Mouse (Mus musculus) stomach, embryonic 14.5 days (tissue): ENCODE measurements around the gene Psg23. TPM values are rescaled to one million over a fixed set of nuclear protein-coding genes. Genes with fewer than 3 reads are reported as not detected.
"Not testable (repeated sequence)": the region's sequence is repeated elsewhere in the genome, so short reads cannot be mapped to it uniquely, and the experiment has no call there.

Experiments
- ATAC-seq: fragments of 200-750 bp; cut with Nextera tagmentation; 2 replicates; pipeline ENCODE4 v1.8.0; 2017; ENCODE audit warnings: low read depth, moderate TSS enrichment; ENCODE audit not compliant: insufficient number of reproducible peaks, insufficient read depth, low FRiP score
- H3K27ac ChIP-seq: fragments of 300-500 bp; sonication (generic); 2 replicates; pipeline ENCODE4 v1.5.1; 2014; ENCODE audit warnings: mild to moderate bottlenecking, low read length, moderate library complexity, mixed read lengths
- H3K27me3 ChIP-seq: fragments of 300-500 bp; sonication (generic); 2 replicates; pipeline ENCODE4 v1.6.1; 2014; ENCODE audit warnings: low read length, control low read depth, mixed read lengths; ENCODE audit not compliant: control insufficient read depth, insufficient read depth
- H3K36me3 ChIP-seq: fragments of 300-500 bp; sonication (generic); 2 replicates; pipeline ENCODE4 v1.6.1; 2014; ENCODE audit warnings: mild to moderate bottlenecking, control low read depth, low read length, moderate library complexity, mixed read lengths; ENCODE audit not compliant: control insufficient read depth, insufficient read depth
- H3K4me1 ChIP-seq: fragments of 300-500 bp; sonication (generic); 2 replicates; pipeline ENCODE4 v1.6.1; 2014; ENCODE audit warnings: low read length, control low read depth, mixed read lengths; ENCODE audit not compliant: control insufficient read depth, insufficient read depth
- H3K4me2 ChIP-seq: fragments of 300-500 bp; sonication (generic); replicated peaks from 2 replicates; pipeline ENCODE4 v1.6.1; 2014; ENCODE audit warnings: low read depth, low read length, control low read depth
- H3K4me3 ChIP-seq: fragments of 300-500 bp; sonication (generic); 2 replicates; pipeline ENCODE4 v1.5.1; 2014; ENCODE audit warnings: low read depth, low read length, control low read depth
- H3K9ac ChIP-seq: fragments of 300-500 bp; sonication (generic); replicated peaks from 2 replicates; pipeline ENCODE4 v1.6.1; 2014; ENCODE audit warnings: low read depth, mild to moderate bottlenecking, control low read depth, low read length, moderate library complexity, mixed read lengths
- H3K9me3 ChIP-seq: fragments of 300-500 bp; sonication (generic); 2 replicates; pipeline ENCODE4 v1.6.1; 2016; ENCODE audit warnings: low read depth, low read length, control low read depth; ENCODE audit not compliant: control insufficient read depth
- WGBS: fragments of 180-500 bp; shearing (Covaris S2); extraction: QIAGEN DNeasy Blood & Tissue Kit; methylation state at CpG from one replicate; pipeline ENCODE4 v1.1.7; 2014; 5-methylcytosine and 5-hydroxymethylcytosine counted together
- polyA plus RNA-seq: library from polyadenylated mRNA; unstranded; fragments of >200 nt; fragmentation: Nextera tagmentation; extraction: Ambion mirVana; gene quantifications from 2 replicates; pipeline ENCODE4 v1.2.1, GENCODE M21; 2014

Gene Psg23
- not detected in 2 replicates for polyA plus RNA-seq

DNA sequence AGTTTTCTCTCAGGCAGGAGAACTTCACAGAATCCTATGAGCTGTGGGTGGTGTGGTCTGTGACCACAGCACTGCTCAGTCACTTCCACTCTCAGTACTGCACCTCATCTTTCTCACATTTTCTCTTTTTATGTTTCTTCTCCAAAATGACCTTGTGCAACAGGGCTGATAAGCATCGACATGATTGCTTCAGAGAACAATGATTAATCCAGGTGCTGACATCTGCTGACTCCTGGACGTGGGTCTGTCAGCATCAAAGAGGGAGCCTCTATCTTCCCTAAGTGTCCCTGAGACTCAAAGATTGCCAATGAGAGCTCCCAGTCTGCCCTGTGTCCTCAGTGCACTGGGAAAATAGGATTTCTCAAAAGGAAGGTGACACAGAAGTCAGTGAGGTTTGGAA is at the start of gene Psg23:
Gene Psg23 (minus strand): TSS at position 101 of the 400 bp plus-strand sequence.
- 33% methylated on average over 1 of the region's 2 CpGs for WGBS

DNA sequence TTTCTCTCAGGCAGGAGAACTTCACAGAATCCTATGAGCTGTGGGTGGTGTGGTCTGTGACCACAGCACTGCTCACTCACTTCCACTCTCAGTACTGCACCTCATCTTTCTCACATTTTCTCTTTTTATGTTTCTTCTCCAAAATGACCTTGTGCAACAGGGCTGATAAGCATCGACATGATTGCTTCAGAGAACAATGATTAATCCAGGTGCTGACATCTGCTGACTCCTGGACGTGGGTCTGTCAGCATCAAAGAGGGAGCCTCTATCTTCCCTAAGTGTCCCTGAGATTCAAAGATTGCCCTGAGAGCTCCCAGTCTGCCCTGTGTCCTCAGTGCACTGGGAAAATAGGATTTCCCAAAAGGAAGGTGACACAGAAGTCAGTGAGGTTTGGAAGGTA is 40.3 kb upstream of the Psg23 start, which contains the start of gene Psg21:
Gene Psg21 (minus strand): TSS at position 101 of the 400 bp plus-strand sequence.
- not testable (repeated sequence) for H3K27ac ChIP-seq, ATAC-seq, H3K4me1 ChIP-seq, H3K9ac ChIP-seq, H3K36me3 ChIP-seq, H3K4me3 ChIP-seq, H3K27me3 ChIP-seq, H3K4me2 ChIP-seq, H3K9me3 ChIP-seq
- WGBS: 55% methylated on average over 1 of the region's 2 CpGs

More for the DNA sequence above, at the start of gene Psg23:
- H3K27me3 ChIP-seq, H3K27ac ChIP-seq, H3K36me3 ChIP-seq, H3K4me2 ChIP-seq, ATAC-seq, H3K4me3 ChIP-seq, H3K4me1 ChIP-seq, H3K9ac ChIP-seq, H3K9me3 ChIP-seq: not testable (repeated sequence)

DNA sequence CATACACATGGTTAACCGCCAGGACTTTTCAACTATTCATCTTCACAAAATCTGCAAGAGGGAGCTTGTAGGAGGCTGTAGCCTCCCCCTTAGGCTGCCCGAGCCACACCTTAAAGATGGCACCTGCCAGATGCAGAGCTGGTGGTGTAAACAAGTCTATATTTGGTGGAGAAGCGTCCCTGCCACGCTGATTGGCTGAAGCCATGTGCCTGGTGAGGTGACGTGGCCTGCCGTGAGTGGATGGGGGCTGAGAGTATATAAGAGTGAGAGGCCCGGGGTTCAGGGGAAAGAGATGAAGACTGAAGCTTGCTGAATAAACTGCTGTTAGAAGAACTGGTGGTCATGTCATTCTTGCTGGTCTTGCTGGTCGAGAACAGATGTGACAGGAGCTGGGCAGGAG is 10.6 kb upstream of the Psg23 start:
- H3K4me2 ChIP-seq: not testable (repeated sequence)

DNA sequence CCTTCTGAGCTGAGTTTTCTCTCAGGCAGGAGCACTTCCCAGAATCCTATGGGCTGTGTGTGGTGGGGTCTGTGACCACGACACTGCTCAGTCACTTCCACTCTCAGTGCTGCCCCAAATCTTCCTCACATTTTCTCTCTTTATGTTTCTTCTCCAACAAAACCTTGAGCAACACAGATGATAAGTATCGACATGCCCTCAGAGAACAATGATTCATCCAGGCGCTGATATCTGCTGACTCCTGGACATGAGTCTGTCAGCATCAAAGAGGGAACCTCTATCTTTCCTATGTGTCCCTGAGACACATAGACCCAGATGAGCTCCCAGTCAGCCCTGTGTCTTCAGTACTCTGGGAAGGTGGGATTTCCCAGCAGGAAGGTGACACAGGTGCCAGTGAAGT is 49.1 kb downstream of the Psg23 start, which contains the start of gene Psg27:
Gene Psg27 (minus strand): TSS at position 101 of the 400 bp plus-strand sequence.
- H3K9ac ChIP-seq: no peak within 1 kb of the TSS
- no peak within 1 kb of the TSS for H3K4me2 ChIP-seq
- no peak within 1 kb of the TSS for H3K4me3 ChIP-seq
- 76% methylated on average over 3 of the region's 3 CpGs for WGBS
- no peaks in the 10 kb centered on the region for H3K4me1 ChIP-seq
- ATAC-seq: no peak
- no peaks in the 10 kb centered on the region for H3K9me3 ChIP-seq
- no peak within 1 kb of the TSS for H3K27ac ChIP-seq
- no peaks in the 10 kb centered on the region for H3K27me3 ChIP-seq
- H3K36me3 ChIP-seq: no peaks in the 10 kb centered on the region

More for the DNA sequence above, 10.6 kb upstream of the Psg23 start:
- not testable (repeated sequence) for H3K4me1 ChIP-seq, H3K36me3 ChIP-seq, ATAC-seq, H3K9ac ChIP-seq, H3K4me3 ChIP-seq, H3K27me3 ChIP-seq, H3K9me3 ChIP-seq, H3K27ac ChIP-seq
- WGBS: 75% methylated on average over 8 of the region's 8 CpGs

DNA sequence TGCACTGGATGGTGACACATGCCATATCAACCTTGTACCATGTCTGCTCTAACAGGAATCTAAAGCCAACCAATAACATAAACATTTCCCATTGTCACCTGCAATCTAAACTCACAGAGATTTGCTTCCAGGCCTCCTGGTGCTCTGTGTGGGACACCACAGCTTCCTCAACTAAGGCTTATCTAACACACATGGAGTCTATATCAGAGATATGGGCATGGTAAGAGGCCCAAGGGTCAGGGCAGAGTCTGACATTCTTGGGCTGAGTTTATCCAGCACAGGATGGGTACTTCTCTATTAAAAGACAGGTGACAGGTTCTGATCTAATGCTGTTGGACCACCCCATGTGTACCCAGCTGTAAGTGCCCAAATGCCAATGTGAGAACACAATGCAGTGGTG is 56.5 kb downstream of the Psg23 start:
- no peak overlapping the region for H3K4me3 ChIP-seq
- no peak for ATAC-seq
- no peak overlapping the region for H3K4me2 ChIP-seq
- H3K4me1 ChIP-seq: no peaks in the 10 kb centered on the region
- H3K36me3 ChIP-seq: no peaks in the 10 kb centered on the region
- no peak overlapping the region for H3K9ac ChIP-seq
- no peak overlapping the region for H3K27ac ChIP-seq
- no peaks in the 10 kb centered on the region for H3K9me3 ChIP-seq
- H3K27me3 ChIP-seq: no peaks in the 10 kb centered on the region

Other genes starting within 250 kb of the Psg23 start
- not detected in 2 replicates for gene Psg28, start 184.5 kb downstream of the Psg23 start, polyA plus RNA-seq
- not detected in 2 replicates for gene Psg26, start 132.3 kb downstream of the Psg23 start, polyA plus RNA-seq
- 0.10 and 0.25 TPM in 2 replicates for gene Psg25, start 84.2 kb downstream of the Psg23 start, polyA plus RNA-seq
- gene Psg27, start 49.2 kb downstream of the Psg23 start, polyA plus RNA-seq: not detected in 2 replicates
- gene Psg21, start 40.2 kb upstream of the Psg23 start, polyA plus RNA-seq: not detected in 2 replicates
- gene Psg20, start 69.7 kb upstream of the Psg23 start, polyA plus RNA-seq: not detected in 2 replicates
- not detected in 2 replicates for gene Psg22, start 101.6 kb upstream of the Psg23 start, polyA plus RNA-seq
- gene Psg19, start 182.0 kb upstream of the Psg23 start, polyA plus RNA-seq: not detected in 2 replicates
- 0.23 and 0.27 TPM in 2 replicates for gene Psg17, start 205.1 kb upstream of the Psg23 start, polyA plus RNA-seq
- gene Mill2, start 223.5 kb upstream of the Psg23 start, polyA plus RNA-seq: 1.0 and 1.1 TPM in 2 replicates